Mouse (Mus musculus): ENCODE data around the gene Adam33. TPM values are rescaled to one million over a fixed set of nuclear protein-coding genes. Genes with fewer than 3 reads are reported as not detected.

Adam33 gene
- polyA plus RNA-seq, 1 experiment from 2014 or later: 3.6 TPM

GRCm38 (mm10) chr2:131030561-131030960 is 33.1 kb downstream of the Adam33 start:
- no peaks in the 10 kb centered on the region for H3K9me3 ChIP-seq (ENCODE audit: control insufficient read depth, low read depth, low read length)
- H3K4me1 ChIP-seq (ENCODE audit: control insufficient read depth, insufficient read depth, low read length): peaks cover 4% of the 10 kb centered on the region
- H3K27me3 ChIP-seq (ENCODE audit: control insufficient read depth, insufficient read depth, low read length): no peaks in the 10 kb centered on the region
- H3K4me2 ChIP-seq (replicated peaks; ENCODE audit: low read depth, low read length): no peak overlapping the region
- H3K4me3 ChIP-seq (ENCODE audit: low read depth, low read length): no peak overlapping the region
- peaks cover 5% of the 10 kb centered on the region; the same call in 1 of the 2 replicates for H3K36me3 ChIP-seq (ENCODE audit: control insufficient read depth, insufficient read depth, low read length)
- H3K9ac ChIP-seq (replicated peaks; ENCODE audit: low read depth, low read length): no peak overlapping the region
- 80% methylated on average over 2 of the region's 2 CpGs for WGBS
- no peak for ATAC-seq (ENCODE audit: insufficient number of reproducible peaks, insufficient read depth, low FRiP score, low read depth)
- H3K27ac ChIP-seq (ENCODE audit: low read length): no peak overlapping the region

DNA sequence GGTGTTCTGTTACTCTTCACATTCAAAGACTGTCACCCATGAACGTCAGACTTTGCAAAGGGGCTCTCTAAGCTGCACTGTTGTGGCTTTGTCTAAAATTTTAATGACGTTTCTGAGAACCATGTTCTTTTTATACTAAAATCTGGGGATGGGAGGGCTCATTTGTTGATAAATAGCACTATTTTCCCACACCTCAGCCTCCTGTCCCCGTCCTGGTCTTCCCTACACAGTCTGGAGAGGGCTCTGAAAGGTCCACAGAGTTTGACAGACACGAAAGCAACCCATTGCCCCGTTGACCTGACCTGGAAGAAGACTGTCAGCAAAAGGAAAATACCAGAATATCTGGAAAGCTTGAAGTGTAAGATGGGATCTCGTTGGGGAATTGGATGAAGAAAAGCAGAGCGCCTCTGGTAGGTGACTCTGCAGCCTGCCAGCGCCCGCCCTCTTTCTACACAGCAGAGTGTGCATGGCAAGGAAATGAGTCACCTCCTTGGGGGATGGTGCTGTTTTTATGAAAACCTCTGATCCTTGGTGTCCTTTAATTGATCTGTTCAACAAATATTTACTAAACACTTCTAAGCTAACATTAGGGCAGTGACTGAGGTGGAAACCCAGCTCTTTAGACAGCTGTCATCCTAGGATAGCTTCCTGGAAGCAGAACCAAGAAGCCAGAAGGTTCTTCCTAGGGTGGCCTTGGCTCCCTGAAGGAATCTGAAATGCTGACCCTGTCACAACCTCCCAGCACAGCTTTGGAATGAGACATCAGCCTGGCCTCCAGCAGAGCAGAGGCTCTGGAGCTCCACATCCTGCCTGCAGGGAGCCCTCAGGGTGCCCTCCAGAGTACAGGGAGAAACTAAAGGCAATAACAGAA is 34.3 kb downstream of the Adam33 start:
- Histone ChIP-seq H3K4me3 (ENCODE audit: low read depth, low read length) (no peak overlapping the region), H3K27me3 (ENCODE audit: control insufficient read depth, insufficient read depth, low read length) (no peaks in the 10 kb centered on the region), H3K9me3 (ENCODE audit: control insufficient read depth, low read depth, low read length) (no peaks in the 10 kb centered on the region), H3K27ac (ENCODE audit: low read length) (peak overlapping the region; percentile 67), H3K36me3 (ENCODE audit: control insufficient read depth, insufficient read depth, low read length) (peaks cover 5% of the 10 kb centered on the region; the same call in 1 of the 2 replicates), H3K4me1 (ENCODE audit: control insufficient read depth, insufficient read depth, low read length) (peaks cover 4% of the 10 kb centered on the region), H3K9ac (replicated peaks; ENCODE audit: low read depth, low read length) (no peak overlapping the region), H3K4me2 (replicated peaks; ENCODE audit: low read depth, low read length) (no peak overlapping the region)
- WGBS: 43% methylated on average over 9 of the region's 9 CpGs
- ATAC-seq (ENCODE audit: insufficient number of reproducible peaks, insufficient read depth, low FRiP score, low read depth): no peak

- ATAC-seq (ENCODE audit: insufficient number of reproducible peaks, insufficient read depth, low FRiP score, low read depth): no peak
- peaks cover 5% of the 10 kb centered on the region; the same call in 1 of the 2 replicates for H3K36me3 ChIP-seq (ENCODE audit: control insufficient read depth, insufficient read depth, low read length)
- WGBS: 83% methylated on average over 3 of the region's 3 CpGs
- H3K4me1 ChIP-seq (ENCODE audit: control insufficient read depth, insufficient read depth, low read length): peaks cover 4% of the 10 kb centered on the region
- no peaks in the 10 kb centered on the region for H3K9me3 ChIP-seq (ENCODE audit: control insufficient read depth, low read depth, low read length)
- H3K27me3 ChIP-seq (ENCODE audit: control insufficient read depth, insufficient read depth, low read length): no peaks in the 10 kb centered on the region
- H3K4me2 ChIP-seq (replicated peaks; ENCODE audit: low read depth, low read length): no peak overlapping the region
- no peak overlapping the region for H3K9ac ChIP-seq (replicated peaks; ENCODE audit: low read depth, low read length)
- no peak overlapping the region for H3K4me3 ChIP-seq (ENCODE audit: low read depth, low read length)
- no peak overlapping the region for H3K27ac ChIP-seq (ENCODE audit: low read length)
Observed at GRCm38 (mm10) chr2:131026941-131027340, 36.7 kb downstream of the Adam33 start.

- Histone ChIP-seq H3K4me3 (ENCODE audit: low read depth, low read length) (no peak overlapping the region), H3K9me3 (ENCODE audit: control insufficient read depth, low read depth, low read length) (no peaks in the 10 kb centered on the region), H3K27ac (ENCODE audit: low read length) (no peak overlapping the region), H3K4me1 (ENCODE audit: control insufficient read depth, insufficient read depth, low read length) (peaks cover 4% of the 10 kb centered on the region), H3K4me2 (replicated peaks; ENCODE audit: low read depth, low read length) (no peak overlapping the region), H3K27me3 (ENCODE audit: control insufficient read depth, insufficient read depth, low read length) (no peaks in the 10 kb centered on the region), H3K9ac (replicated peaks; ENCODE audit: low read depth, low read length) (no peak overlapping the region), H3K36me3 (ENCODE audit: control insufficient read depth, insufficient read depth, low read length) (peaks cover 6% of the 10 kb centered on the region; the same call in 1 of the 2 replicates)
- 91% methylated on average over 2 of the region's 2 CpGs for WGBS
- no peak for ATAC-seq (ENCODE audit: insufficient number of reproducible peaks, insufficient read depth, low FRiP score, low read depth)
Observed at GRCm38 (mm10) chr2:131025230-131025629, 38.4 kb downstream of the Adam33 start.

DNA sequence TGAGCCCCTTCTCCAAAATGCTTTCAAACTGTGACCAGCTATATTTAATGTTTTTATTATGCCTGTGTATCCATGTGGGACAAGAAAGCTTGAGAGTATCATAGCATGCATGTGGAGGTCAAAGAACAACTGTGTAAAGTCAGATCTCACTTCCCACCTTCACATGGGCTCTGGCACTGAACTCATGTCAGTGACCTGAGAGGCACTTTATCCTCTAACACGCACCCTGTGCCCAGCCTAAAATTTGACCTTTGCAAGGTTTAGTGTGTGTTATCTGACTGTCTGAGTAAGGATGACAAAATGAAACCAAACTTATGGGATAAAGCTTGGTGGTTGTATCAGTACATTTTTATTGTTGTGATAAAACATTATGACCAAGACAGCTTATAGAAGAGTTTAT is 53.0 kb downstream of the Adam33 start:
- H3K4me1 ChIP-seq (ENCODE audit: control insufficient read depth, insufficient read depth, low read length): no peaks in the 10 kb centered on the region
- H3K9me3 ChIP-seq (ENCODE audit: control insufficient read depth, low read depth, low read length): no peaks in the 10 kb centered on the region
- H3K9ac ChIP-seq (replicated peaks; ENCODE audit: low read depth, low read length): no peak overlapping the region
- H3K36me3 ChIP-seq (ENCODE audit: control insufficient read depth, insufficient read depth, low read length): peaks cover 8% of the 10 kb centered on the region
- no peak overlapping the region for H3K4me2 ChIP-seq (replicated peaks; ENCODE audit: low read depth, low read length)
- 87% methylated on average over 1 of the region's 1 CpGs for WGBS
- H3K27me3 ChIP-seq (ENCODE audit: control insufficient read depth, insufficient read depth, low read length): no peaks in the 10 kb centered on the region
- no peak for ATAC-seq (ENCODE audit: insufficient number of reproducible peaks, insufficient read depth, low FRiP score, low read depth)
- H3K27ac ChIP-seq (ENCODE audit: low read length): no peak overlapping the region
- no peak overlapping the region for H3K4me3 ChIP-seq (ENCODE audit: low read depth, low read length)

- Histone ChIP-seq H3K4me3 (ENCODE audit: low read depth, low read length) (no peak overlapping the region), H3K4me2 (replicated peaks; ENCODE audit: low read depth, low read length) (no peak overlapping the region), H3K9me3 (ENCODE audit: control insufficient read depth, low read depth, low read length) (no peaks in the 10 kb centered on the region), H3K27me3 (ENCODE audit: control insufficient read depth, insufficient read depth, low read length) (no peaks in the 10 kb centered on the region), H3K27ac (ENCODE audit: low read length) (no peak overlapping the region), H3K9ac (replicated peaks; ENCODE audit: low read depth, low read length) (no peak overlapping the region), H3K4me1 (ENCODE audit: control insufficient read depth, insufficient read depth, low read length) (no peaks in the 10 kb centered on the region), H3K36me3 (ENCODE audit: control insufficient read depth, insufficient read depth, low read length) (peaks cover 15% of the 10 kb centered on the region)
- 82% methylated on average over 2 of the region's 2 CpGs for WGBS
- no peak for ATAC-seq (ENCODE audit: insufficient number of reproducible peaks, insufficient read depth, low FRiP score, low read depth)
Observed at GRCm38 (mm10) chr2:131009123-131009522, 54.5 kb downstream of the Adam33 start.

Small RNA genes lying within 50 kb of the gene (microRNA-seq; reads per million reads assigned to microRNA genes)
- not detected for gene Mir6973b

Other genes with a start within 250 kb of the Adam33 start
- gene 4930402H24Rik, start 157.4 kb downstream of the Adam33 start, polyA plus RNA-seq (2014; fragmentation: Nextera tagmentation; extraction: Ambion mirVana): 40.8 and 42.6 TPM in 2 replicates
- gene Atrn, start 157.3 kb downstream of the Adam33 start, polyA plus RNA-seq (2014; fragmentation: Nextera tagmentation; extraction: Ambion mirVana): 9.9 and 13.0 TPM in 2 replicates
- 23.8 and 24.4 TPM in 2 replicates for gene Gfra4, start 20.7 kb downstream of the Adam33 start, polyA plus RNA-seq (2014; fragmentation: Nextera tagmentation; extraction: Ambion mirVana)
- 0.22 and 0.48 TPM in 2 replicates for gene Siglec1, start 23.0 kb upstream of the Adam33 start, polyA plus RNA-seq (2014; fragmentation: Nextera tagmentation; extraction: Ambion mirVana)
- 12.3 and 14.2 TPM in 2 replicates for gene Hspa12b, start 63.5 kb upstream of the Adam33 start, polyA plus RNA-seq (2014; fragmentation: Nextera tagmentation; extraction: Ambion mirVana)
- gene Gm11037, start 69.7 kb upstream of the Adam33 start, polyA plus RNA-seq (2014; fragmentation: Nextera tagmentation; extraction: Ambion mirVana): not detected in 2 replicates
- gene 1700037H04Rik, start 96.3 kb upstream of the Adam33 start, polyA plus RNA-seq (2014; fragmentation: Nextera tagmentation; extraction: Ambion mirVana): 84.6 and 88.9 TPM in 2 replicates
- gene Cenpb, start 116.3 kb upstream of the Adam33 start, polyA plus RNA-seq (2014; fragmentation: Nextera tagmentation; extraction: Ambion mirVana): 9.0 and 9.9 TPM in 2 replicates
- gene Cdc25b, start 123.1 kb upstream of the Adam33 start, polyA plus RNA-seq (2014; fragmentation: Nextera tagmentation; extraction: Ambion mirVana): 58.0 and 63.4 TPM in 2 replicates
- gene Spef1, start 123.5 kb upstream of the Adam33 start, polyA plus RNA-seq (2014; fragmentation: Nextera tagmentation; extraction: Ambion mirVana): 9.2 and 9.8 TPM in 2 replicates
- gene Ap5s1, start 143.3 kb upstream of the Adam33 start, polyA plus RNA-seq (2014; fragmentation: Nextera tagmentation; extraction: Ambion mirVana): 27.0 TPM in 2 replicates
- 15.2 and 15.5 TPM in 2 replicates for gene Mavs, start 170.2 kb upstream of the Adam33 start, polyA plus RNA-seq (2014; fragmentation: Nextera tagmentation; extraction: Ambion mirVana)
- 39.1 and 42.3 TPM in 2 replicates for gene Pank2, start 198.7 kb upstream of the Adam33 start, polyA plus RNA-seq (2014; fragmentation: Nextera tagmentation; extraction: Ambion mirVana)